Mouse (Mus musculus): ENCODE results near the gene Pgp.
"Not testable (repeated sequence)": the region's sequence is repeated elsewhere in the genome, so short reads cannot be mapped to it uniquely, and the experiment has no call there.

Gene Pgp

GRCm38 (mm10) chr17:24469910-24470602 lies at the start of gene Pgp, which contains the start of gene E4f1:
TSS of gene Pgp (plus strand) at chr17:24470392.
TSS of gene E4f1 (minus strand) at chr17:24470313.
- peak; percentile 99 for DNase-seq (ENCODE audit: low read depth)

GRCm38 (mm10) chr17:24423114-24423513 lies 47.1 kb upstream of the Pgp start:
- no peak for DNase-seq (ENCODE audit: low read depth)

GRCm38 (mm10) chr17:24424489-24424888 lies 45.7 kb upstream of the Pgp start:
- DNase-seq (ENCODE audit: low read depth), result no peak

DNA sequence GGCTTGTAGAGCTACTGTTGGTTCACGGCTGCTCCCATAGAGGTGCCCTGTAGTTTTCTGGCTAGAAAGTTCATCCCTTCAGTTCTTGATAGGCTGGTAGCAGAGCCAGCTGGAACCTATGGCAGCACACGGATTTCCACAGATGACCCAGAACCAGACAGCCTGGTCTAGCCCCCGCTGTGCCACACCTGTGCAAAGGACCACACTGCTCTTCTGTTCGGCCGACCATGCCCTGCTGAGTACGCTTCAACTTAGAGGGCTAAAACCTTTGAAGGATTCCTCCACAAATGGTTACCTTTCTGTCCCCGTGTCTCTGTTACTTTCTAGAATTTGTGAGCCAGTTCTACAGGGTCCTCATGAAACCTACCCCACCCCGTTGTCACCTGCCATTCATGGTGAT lies 44.9 kb upstream of the Pgp start:
- DNase-seq (ENCODE audit: low read depth), result not testable (repeated sequence)

DNA sequence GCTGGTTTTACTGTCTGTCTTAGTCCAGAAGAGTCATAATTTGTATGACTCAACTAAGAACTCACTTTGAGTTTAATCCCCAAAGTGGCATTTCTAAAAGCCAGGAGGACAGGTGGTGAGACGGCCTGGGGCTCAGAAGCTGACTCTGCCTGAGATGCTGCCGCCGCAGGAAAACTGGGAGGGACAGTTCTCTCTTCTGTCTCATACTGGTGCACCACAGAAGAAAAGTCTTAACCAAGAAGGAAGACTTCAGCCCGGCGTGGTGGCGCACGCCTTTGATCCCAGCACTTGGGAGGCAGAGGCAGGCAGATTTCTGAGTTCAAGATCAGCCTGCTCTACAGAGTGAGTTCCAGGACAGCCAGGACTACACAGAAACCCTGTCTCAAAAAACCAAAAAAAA lies 44.3 kb upstream of the Pgp start:
- DNase-seq (ENCODE audit: low read depth), result no peak

DNA sequence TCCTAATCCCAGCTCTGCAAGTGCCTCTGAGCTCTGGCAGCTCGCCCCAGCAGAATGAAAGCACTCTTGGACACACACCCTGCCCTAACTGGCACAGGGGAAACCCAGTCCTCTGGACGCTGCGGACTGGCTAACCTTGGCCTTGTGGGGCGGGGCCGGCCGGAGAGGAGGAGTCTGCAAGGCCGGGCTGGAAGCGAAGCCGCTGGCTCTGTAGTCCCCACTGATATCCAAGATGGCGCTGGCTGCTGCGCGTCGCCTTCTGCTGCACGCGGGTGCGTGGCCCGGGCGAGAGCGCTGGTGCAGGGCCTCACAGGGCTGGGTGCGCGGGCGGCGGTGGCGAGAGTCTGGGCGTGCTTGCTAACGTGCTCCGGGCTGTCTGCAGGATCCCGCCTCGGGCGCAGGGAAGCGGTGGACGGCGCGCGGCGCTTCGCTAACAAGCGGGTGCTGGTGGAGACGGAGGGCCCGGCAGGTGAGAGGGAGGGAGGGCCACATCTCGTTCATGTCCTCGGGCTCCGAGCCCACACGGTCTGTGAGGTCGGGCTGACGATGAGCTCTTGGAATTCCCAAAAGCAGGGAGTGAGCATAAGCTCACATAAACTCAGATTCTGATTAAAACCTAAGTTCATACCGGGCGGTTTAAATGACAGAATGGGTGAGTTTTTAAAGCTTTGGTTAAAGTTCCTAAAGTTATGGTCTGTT lies 43.6 kb upstream of the Pgp start, which contains the start of gene Eci1:
Eci1 (plus strand) TSS at position 171 of the 699 bp plus-strand sequence.
- peak; percentile 96 for DNase-seq (ENCODE audit: low read depth)

DNA sequence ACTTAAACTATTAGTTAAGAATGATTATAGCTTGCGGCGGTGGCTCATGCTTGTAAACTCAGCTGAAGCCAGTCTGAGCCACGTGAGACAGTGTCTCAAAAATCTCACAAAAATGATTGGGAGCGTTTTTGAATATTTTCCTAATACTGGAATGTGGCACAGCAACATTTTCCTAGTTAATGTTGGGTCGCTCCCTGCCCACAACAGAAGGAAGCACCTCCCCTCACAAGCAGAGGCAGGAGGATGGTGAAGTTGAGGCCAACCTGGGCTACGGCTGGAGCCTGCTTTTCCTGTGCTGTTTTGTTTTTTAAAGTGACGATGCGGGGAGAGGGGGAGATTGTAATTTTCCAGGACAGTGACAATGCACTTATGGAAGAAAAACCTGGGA lies 43.0 kb upstream of the Pgp start:
- DNase-seq (ENCODE audit: low read depth), result peak; percentile 43

DNA sequence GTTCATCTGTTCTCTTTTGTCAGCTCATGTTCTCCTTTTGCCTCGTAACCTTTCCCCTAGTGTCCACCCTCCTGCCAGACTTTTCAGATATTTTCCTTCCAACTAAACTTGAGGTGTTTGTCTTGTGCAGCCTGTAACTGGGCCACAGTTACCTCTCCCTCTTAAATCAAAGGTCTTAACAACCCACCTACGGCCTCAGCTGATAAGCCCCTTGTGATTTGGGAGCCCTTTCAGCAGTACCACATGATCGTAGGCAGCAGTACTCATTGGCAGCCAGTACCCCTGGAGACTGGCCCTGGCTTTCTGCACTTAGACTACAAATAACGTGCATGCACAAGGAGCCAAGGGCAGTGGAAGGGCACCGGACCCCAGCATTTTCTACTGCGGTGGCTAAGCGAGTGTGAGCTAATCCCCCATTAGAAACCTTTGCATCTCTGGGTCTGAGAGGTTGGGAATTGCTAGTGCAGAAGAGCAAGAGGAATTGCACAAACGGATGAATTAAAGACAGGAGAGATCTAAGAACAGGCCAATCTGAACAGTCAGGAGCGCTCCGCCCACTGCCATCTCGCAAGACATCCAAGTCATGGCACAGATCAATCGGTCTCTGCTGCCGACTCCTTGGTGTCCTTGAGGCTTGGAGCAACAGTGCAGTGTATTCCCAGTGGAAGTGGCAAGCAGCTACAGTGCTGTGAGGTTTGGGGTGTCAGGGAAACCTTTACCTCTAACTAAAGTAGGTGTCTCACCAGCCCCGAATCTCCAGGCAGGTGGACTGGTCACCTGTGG lies 40.8 kb upstream of the Pgp start:
- no peak for DNase-seq (ENCODE audit: low read depth)

- DNase-seq (ENCODE audit: low read depth), result peak; percentile 69
These were observed 33.2 kb upstream of the Pgp start for GRCm38 (mm10) chr17:24437016-24437415.

- no peak for DNase-seq (ENCODE audit: low read depth)
These were observed 29.8 kb upstream of the Pgp start for GRCm38 (mm10) chr17:24440377-24440776.

GRCm38 (mm10) chr17:24441148-24441547 lies 29.0 kb upstream of the Pgp start:
- DNase-seq (ENCODE audit: low read depth), result peak; percentile 39

DNA sequence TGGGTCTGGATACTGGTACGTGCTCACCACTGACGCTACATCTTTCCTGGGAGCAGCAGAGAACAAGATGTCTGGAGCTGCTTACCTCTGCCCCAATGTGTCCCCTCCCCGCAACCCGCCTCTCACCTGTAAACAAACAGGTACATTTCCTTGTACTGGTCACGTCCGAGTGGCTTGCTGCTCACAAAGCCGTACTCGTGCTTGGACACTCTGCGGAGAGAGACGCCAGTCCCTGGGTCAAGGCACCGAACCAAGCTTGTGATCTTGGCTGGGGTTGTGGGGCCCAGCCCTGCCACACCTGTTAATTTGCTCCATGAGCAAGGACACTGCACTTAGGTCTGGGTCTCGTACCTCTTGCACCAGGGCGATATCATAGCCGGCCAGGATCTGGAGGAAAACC lies 28.1 kb upstream of the Pgp start:
- DNase-seq (ENCODE audit: low read depth), result no peak

DNA sequence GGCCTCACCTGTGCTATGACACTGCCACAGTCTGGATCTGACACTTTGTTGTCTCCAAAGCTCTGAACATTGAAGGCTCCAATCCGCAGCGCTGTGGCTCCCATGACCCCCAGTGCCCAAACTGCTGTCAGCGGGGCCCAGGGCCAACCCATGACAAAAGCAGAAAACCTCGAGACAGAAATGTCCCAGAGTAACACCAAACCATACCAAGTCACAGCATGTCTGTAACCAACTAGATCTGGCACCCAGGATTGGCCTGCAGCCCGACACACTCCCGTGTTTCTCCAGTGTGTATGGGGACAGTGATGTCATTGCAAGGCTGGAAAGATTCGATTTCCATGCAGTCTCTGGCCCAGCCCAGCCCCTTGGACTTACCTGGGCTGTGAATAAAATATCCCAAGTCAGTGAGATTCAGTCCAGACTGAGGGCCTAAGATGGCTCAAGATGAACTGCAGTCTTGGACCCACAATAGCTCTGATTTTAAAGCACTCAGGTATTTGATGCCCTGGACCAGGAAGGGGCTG lies 27.5 kb upstream of the Pgp start, which contains the start of gene Dnase1l2:
Dnase1l2 (minus strand) TSS at position 474 of the 524 bp plus-strand sequence.
- no peak for DNase-seq (ENCODE audit: low read depth)

DNA sequence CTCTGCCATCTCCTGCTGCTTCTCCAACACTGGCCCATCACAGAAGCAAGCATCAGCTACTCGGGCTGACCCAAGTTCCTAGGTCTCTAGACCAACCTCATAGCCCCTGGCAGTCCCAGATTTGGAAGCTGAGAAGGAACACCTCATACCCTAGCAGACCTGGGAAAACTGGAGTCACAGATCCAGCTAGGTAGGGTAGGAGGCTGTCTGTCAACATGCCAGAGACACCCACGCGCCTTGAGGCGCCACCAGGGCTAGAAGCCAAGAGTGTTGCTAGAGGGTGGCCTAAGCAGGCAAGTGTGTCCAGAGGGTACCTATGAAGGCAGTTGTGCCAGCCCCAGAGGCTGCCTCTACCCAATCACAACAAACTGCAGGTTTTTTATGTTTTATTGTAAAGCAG lies 26.8 kb upstream of the Pgp start:
- no peak for DNase-seq (ENCODE audit: low read depth)

- no peak for DNase-seq (ENCODE audit: low read depth)
These were observed 23.6 kb upstream of the Pgp start for GRCm38 (mm10) chr17:24446590-24446989.

DNA sequence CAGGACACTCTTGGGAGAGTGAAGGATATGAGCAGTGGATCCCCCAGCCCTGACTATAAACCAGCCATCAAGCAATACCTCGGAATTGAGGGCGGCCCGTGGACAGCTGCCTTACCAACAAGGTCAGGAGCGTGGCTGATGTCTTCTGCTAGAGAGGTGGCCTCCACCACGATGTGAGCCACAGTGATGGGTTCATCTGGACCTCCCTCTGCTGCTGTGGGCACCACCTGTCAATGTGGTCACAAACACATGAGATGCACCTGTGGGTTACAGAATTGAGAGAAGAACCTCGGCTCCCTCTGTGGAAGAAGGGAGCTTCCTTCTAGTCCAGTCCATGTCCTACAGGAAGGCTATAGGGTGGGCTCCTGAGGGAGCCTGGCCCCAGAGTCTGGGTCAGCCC lies 20.7 kb upstream of the Pgp start:
- no peak for DNase-seq (ENCODE audit: low read depth)

DNA sequence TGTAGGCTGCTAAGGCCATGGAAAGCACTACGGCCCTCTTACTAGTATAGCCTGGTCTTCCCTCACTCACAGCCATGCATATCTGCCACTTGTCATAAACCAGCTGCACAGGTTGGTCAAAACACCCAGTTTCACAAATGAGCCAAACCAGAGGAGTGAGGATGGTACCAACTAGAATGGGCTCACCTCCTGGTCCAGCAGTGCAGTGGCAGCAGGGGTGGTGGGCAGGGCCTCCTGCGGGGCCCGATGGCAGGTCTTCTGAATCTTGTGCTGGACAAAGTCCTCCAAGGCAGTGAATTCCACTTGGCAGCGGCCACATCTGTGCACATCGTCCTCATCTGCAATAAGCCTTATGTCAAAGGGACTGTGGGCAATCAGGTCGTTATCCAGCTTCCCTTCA lies 19.0 kb upstream of the Pgp start:
- DNase-seq (ENCODE audit: low read depth), result no peak

- no peak for DNase-seq (ENCODE audit: low read depth)
These were observed 16.8 kb upstream of the Pgp start for GRCm38 (mm10) chr17:24453372-24453771.

DNA sequence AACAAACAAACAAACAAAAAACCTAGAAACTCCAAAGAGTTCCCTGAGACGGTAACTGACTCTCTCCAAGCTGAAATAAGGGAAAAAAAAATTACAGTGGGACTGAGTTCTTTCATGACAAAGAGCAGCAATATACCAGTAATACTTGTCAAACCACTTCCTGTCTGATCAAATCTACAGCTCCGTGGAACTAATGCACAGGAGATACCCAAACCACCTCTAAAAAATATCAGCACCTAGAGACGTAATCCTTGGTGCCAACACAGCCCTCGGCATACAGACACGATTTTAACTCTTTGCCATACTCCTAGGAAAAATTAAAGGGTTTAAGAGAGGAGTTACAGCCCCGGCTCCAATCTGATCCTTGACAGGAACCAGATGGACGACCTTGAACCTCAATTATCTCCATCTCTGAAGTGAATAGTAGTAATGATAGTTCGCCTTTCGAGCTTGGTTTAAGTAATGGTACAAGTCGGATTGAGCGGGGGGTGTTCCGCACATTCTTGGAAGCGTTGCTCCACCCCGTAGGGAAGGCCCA lies 15.9 kb upstream of the Pgp start:
- no peak for DNase-seq (ENCODE audit: low read depth)

DNA sequence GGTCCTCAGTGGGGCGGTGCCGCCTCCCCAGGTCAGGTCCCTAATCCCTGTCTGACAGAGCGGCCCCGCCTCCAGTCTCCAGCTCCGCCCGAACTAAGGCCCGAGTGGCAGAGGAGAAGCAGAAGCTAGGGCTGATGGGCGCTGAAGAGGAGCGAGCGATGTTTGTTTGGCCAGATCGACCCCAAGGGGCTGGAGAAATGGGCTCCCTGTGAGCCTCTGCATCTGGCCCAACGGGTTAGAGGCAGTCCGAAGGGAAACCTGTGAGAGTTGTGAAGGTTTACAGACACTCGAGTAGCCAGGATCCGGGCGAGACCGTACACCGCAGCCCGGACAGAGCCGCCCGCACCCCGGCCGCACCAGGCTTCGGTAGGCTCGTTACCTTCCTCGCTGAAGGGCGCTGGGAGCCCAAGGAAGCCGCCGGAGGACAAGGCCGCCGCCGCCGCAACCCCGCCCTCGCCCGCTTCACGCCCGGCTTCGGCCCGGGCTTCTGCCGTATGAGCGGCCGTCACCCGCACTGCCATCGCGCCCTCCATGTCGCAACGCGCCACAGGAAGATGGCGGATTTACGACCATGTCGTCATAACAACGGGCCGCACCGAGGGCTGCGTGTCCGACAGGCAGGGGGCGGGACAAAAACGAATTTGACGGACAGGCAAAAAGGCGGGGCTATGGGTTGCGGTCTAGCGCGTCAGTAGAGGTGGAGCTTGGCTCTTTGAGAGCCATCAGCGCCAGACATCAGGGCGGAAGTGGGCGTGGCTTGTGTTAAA lies 15.3 kb upstream of the Pgp start:
- peak; percentile 100 for DNase-seq (ENCODE audit: low read depth)

- DNase-seq (ENCODE audit: low read depth), result peak; percentile 37
These were observed 14.5 kb upstream of the Pgp start for GRCm38 (mm10) chr17:24455523-24456206.

All from 416B (cell line).